Mouse (Mus musculus) kidney, adult 2 months (tissue): ENCODE data around the gene Lypd6.

ENCODE experiments used
- CTCF ChIP-seq: fragments of 200-500 bp; conservative IDR thresholded peaks from 2 replicates; pipeline ENCODE4 v1.5.1; 2011; ENCODE audit warnings: low read depth, mild to moderate bottlenecking, control low read depth, low read length, moderate library complexity, mixed read lengths; ENCODE audit not compliant: insufficient read depth, insufficient read length
- POLR2A ChIP-seq: fragments of 200-500 bp; IDR thresholded peaks from one replicate; pipeline ENCODE4 v1.6.1; 2011; ENCODE audit warnings: low read depth, low read length, control low read depth

DNA sequence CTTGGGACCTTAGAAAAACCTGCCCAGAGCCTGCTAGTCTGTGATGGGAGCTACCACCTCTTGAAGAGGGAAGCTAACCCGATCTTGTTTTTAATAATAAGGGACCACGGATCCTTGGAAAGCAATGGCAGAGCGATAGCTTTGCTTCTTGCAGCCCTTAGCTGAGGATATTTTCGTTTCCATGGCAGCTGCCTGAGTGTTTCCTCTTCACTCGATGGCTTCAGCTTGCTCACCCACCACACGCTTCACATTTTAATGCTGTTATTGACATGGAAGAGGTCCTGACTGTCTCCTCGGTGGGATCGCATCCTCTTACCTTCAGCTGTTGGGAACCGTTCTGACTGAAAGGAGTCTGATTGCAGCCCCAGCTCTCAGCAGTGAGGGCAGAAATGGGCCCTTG lies 54.6 kb downstream of the Lypd6 start:
- TF ChIP-seq CTCF, result no peak
- no peak for TF ChIP-seq POLR2A
